Comparison of ENCODE assay signal across 8 mouse cellular contexts in genomic region chr5:113854494-113854893, GRCm38 (mm10). TPM values are rescaled to one million over a fixed set of nuclear protein-coding genes. Genes with fewer than 3 reads are reported as not detected.
DNase-seq lines count a peak whose midpoint lies in the region; ATAC-seq and TF ChIP-seq lines count a peak whose summit lies in the region.
"Had no signal": no experiment of that assay in that cellular context is flagged by ENCODE, and none has a peak within 500 bp of the region (broad histone marks: within the 10 kb centered on the region; RNA-seq: fewer than 3 reads in every experiment).

No protein-coding gene starts in this region.

- no peak for TF ChIP-seq POLR2A in small intestine, adult 2 months (IDR thresholded peaks at IDR 0.05; ENCODE audit: low read depth, low read length)

- H3K36me3 ChIP-seq in forebrain, embryonic 12.5 days (replicated peaks), result peaks cover 31% of the 10 kb centered on the region
- peaks cover 9% of the 10 kb centered on the region for H3K36me3 ChIP-seq in midbrain, embryonic 11.5 days (ENCODE audit: control insufficient read depth, insufficient read depth, low read length)
- H3K36me3 ChIP-seq in small intestine, adult 2 months (ENCODE audit: control insufficient read depth, insufficient read depth, low read length), result peaks cover 31% of the 10 kb centered on the region

- no peak overlapping the region for H3K27ac ChIP-seq in forebrain, embryonic 12.5 days
- no peak overlapping the region for H3K27ac ChIP-seq in midbrain, embryonic 11.5 days (ENCODE audit: low read depth, low read length)
- H3K27ac ChIP-seq in small intestine, adult 2 months (ENCODE audit: insufficient read depth, low read depth, low read length), result peak overlapping the region; percentile 27; the same call in 1 of the 2 replicates
- H3K27ac ChIP-seq: liver, embryonic 15.5 days had no signal

- peak; percentile 84 for DNase-seq in Muller cell, postnatal 12 days (ENCODE audit: inconsistent ontology term)
- peak; percentile 39 for DNase-seq in c-Kit-negative CD71-positive TER-119-positive erythroid progenitor cells, embryonic 14.5 days (ENCODE audit: low read depth, low spot score)
- peak; percentile 75 for DNase-seq in heart, postnatal 25 days (ENCODE audit: low spot score)
- peak; percentile 71 for DNase-seq in left cerebral cortex, adult 11 months (ENCODE audit: low spot score)
- peak; percentile 94 for DNase-seq in midbrain, embryonic 11.5 days (ENCODE audit: low spot score, missing footprints)

- no peaks in the 10 kb centered on the region for H3K9me3 ChIP-seq in forebrain, embryonic 12.5 days
- no peaks in the 10 kb centered on the region for H3K9me3 ChIP-seq in midbrain, embryonic 11.5 days (ENCODE audit: control insufficient read depth, low read length)
- H3K9me3 ChIP-seq: liver, embryonic 15.5 days had no signal

- ATAC-seq in forebrain, embryonic 12.5 days (ENCODE audit: low FRiP score), result peak; percentile 56; the same call in 1 of the 2 replicates
- peak; percentile 30; the same call in 1 of the 2 replicates for ATAC-seq in midbrain, embryonic 11.5 days (ENCODE audit: low FRiP score)

- 48% methylated on average over 14 of the region's 14 CpGs for WGBS in forebrain, embryonic 12.5 days
- 50% methylated on average over 14 of the region's 14 CpGs for WGBS in midbrain, embryonic 11.5 days
- WGBS in small intestine, adult 2 months, result 30% methylated on average over 14 of the region's 14 CpGs

- peaks cover 42% of the 10 kb centered on the region for H3K4me1 ChIP-seq in forebrain, embryonic 12.5 days
- H3K4me1 ChIP-seq in midbrain, embryonic 11.5 days (ENCODE audit: control insufficient read depth, insufficient read depth, low read length), result peaks cover 11% of the 10 kb centered on the region
- H3K4me1 ChIP-seq in small intestine, adult 2 months (ENCODE audit: control insufficient read depth, insufficient read depth, insufficient read length, low read length), result peaks cover 7% of the 10 kb centered on the region

- H3K9ac ChIP-seq in forebrain, embryonic 12.5 days, result no peak overlapping the region
- H3K9ac ChIP-seq in midbrain, embryonic 11.5 days (ENCODE audit: low read length), result no peak overlapping the region
- H3K9ac ChIP-seq: liver, embryonic 15.5 days had no signal

- no peaks in the 10 kb centered on the region for H3K27me3 ChIP-seq in forebrain, embryonic 12.5 days
- H3K27me3 ChIP-seq in midbrain, embryonic 11.5 days (ENCODE audit: control insufficient read depth, insufficient read depth, low read length), result no peaks in the 10 kb centered on the region
- H3K27me3 ChIP-seq in small intestine, adult 2 months (ENCODE audit: control insufficient read depth, insufficient read depth, low read length), result no peaks in the 10 kb centered on the region
- H3K27me3 ChIP-seq: liver, embryonic 15.5 days had no signal

- TF ChIP-seq CTCF in small intestine, adult 2 months (IDR thresholded peaks at IDR 0.05; ENCODE audit: extremely low read depth, insufficient read length, insufficient replicate concordance, low read depth, low read length), result peak; percentile 97

- intact Hi-C loops in heart, postnatal 25 days (cut with DNase I), result loop anchor here (1.0 to 5.0 kb wide), 2 partner anchors 100 to 193 kb away; no protein-coding TSS in a partner anchor

- H3K4me3 ChIP-seq in forebrain, embryonic 12.5 days (replicated peaks), result no peak overlapping the region
- H3K4me3 ChIP-seq in midbrain, embryonic 11.5 days (ENCODE audit: low read depth, low read length), result no peak overlapping the region
- H3K4me3 ChIP-seq in small intestine, adult 2 months (ENCODE audit: low read depth, low read length), result no peak overlapping the region
- H3K4me3 ChIP-seq: liver, embryonic 15.5 days had no signal

- H3K4me2 ChIP-seq in forebrain, embryonic 12.5 days, result no peak overlapping the region
- H3K4me2 ChIP-seq in midbrain, embryonic 11.5 days, result no peak overlapping the region
- H3K4me2 ChIP-seq: liver, embryonic 15.5 days had no signal

RNA-seq across cellular contexts. Expression of gene Selplg, which starts 22.1 kb away (rescaled TPM):
- polyA plus RNA-seq in forebrain, embryonic 12.5 days (2016; fragmentation: Nextera tagmentation; extraction: Ambion mirVana), result 0.82 and 0.88 TPM in 2 replicates
- total RNA-seq in heart, postnatal 25 days (2021), result 1 to 10 TPM; 2.4 to 3.6 TPM
- polyA plus RNA-seq in midbrain, embryonic 11.5 days (2014; fragmentation: Nextera tagmentation; extraction: Ambion mirVana), result 1.3 TPM in 2 replicates
- polyA plus RNA-seq in small intestine, adult 2 months (2012; rRNA removed), result 31.5 and 52.3 TPM in 2 replicates

RNA-seq across cellular contexts. Expression of gene Coro1c, which starts 54.1 kb away (rescaled TPM):
- 256 and 277 TPM in 2 replicates for polyA plus RNA-seq in forebrain, embryonic 12.5 days (2016; fragmentation: Nextera tagmentation; extraction: Ambion mirVana)
- 10 to 100 TPM; 34.5 to 35.2 TPM for total RNA-seq in heart, postnatal 25 days (2021)
- polyA plus RNA-seq in midbrain, embryonic 11.5 days (2014; fragmentation: Nextera tagmentation; extraction: Ambion mirVana), result 201 and 205 TPM in 2 replicates
- 68.3 and 144 TPM in 2 replicates for polyA plus RNA-seq in small intestine, adult 2 months (2012; rRNA removed)

RNA-seq across cellular contexts. Expression of gene Tmem119, which starts 54.2 kb away (rescaled TPM):
- 13.9 and 19.4 TPM in 2 replicates for polyA plus RNA-seq in forebrain, embryonic 12.5 days (2016; fragmentation: Nextera tagmentation; extraction: Ambion mirVana)
- total RNA-seq in heart, postnatal 25 days (2021), result 1 to 10 TPM; 6.7 to 7.3 TPM
- polyA plus RNA-seq in midbrain, embryonic 11.5 days (2014; fragmentation: Nextera tagmentation; extraction: Ambion mirVana), result 9.9 and 10.9 TPM in 2 replicates
- polyA plus RNA-seq in small intestine, adult 2 months (2012; rRNA removed), result 10.1 and 13.5 TPM in 2 replicates

Comparison
In these comparisons a context has a peak if more than half of its experiments do, and no peak if none do; other contexts are left out.
1. DNase-seq: peak in every context shown above with its lines; median percentile 94 in midbrain, embryonic 11.5 days; 84 in Muller cell, postnatal 12 days; 75 in heart, postnatal 25 days; 71 in left cerebral cortex, adult 11 months; 39 in c-Kit-negative CD71-positive TER-119-positive erythroid progenitor cells, embryonic 14.5 days.
2. RNA of gene Selplg, which starts 22.1 kb away (polyA plus RNA-seq): 31.5 to 52.3 TPM in small intestine, adult 2 months; 1.3 TPM in midbrain, embryonic 11.5 days and 0.82 to 0.88 TPM in forebrain, embryonic 12.5 days; every median in the first group is over 10 times any median in the second.